Mouse (Mus musculus) forebrain, embryonic 16.5 days (tissue): ENCODE results near the gene Crcp. TPM values are rescaled to one million over a fixed set of nuclear protein-coding genes. Genes with fewer than 3 reads are reported as not detected.
A peak's percentile ranks its signal among the peaks of the same experiment; 100 is the strongest.

Source experiments
- ATAC-seq: fragments of 200-750 bp; cut with Nextera tagmentation; 2 replicates; pipeline ENCODE4 v1.8.0; 2017; ENCODE audit warnings: mild to moderate bottlenecking, moderate library complexity
- H3K27ac ChIP-seq: fragments of 300-500 bp; sonication (generic); 2 replicates; pipeline ENCODE4 v1.5.1; 2014; ENCODE audit warnings: low read length, control low read depth
- H3K27me3 ChIP-seq: fragments of 300-500 bp; sonication (generic); replicated peaks from 2 replicates; pipeline ENCODE4 v1.6.1; 2014; ENCODE audit warnings: low read length; ENCODE audit not compliant: control insufficient read depth, insufficient read depth
- H3K36me3 ChIP-seq: fragments of 300-500 bp; sonication (generic); 2 replicates; pipeline ENCODE4 v1.6.1; 2014; ENCODE audit not compliant: control insufficient read depth, insufficient read depth
- H3K4me1 ChIP-seq: fragments of 300-500 bp; sonication (generic); replicated peaks from 2 replicates; pipeline ENCODE4 v1.6.1; 2014; ENCODE audit warnings: low read length; ENCODE audit not compliant: control insufficient read depth, insufficient read depth
- H3K4me2 ChIP-seq: fragments of 300-500 bp; sonication (generic); 2 replicates; pipeline ENCODE4 v1.6.1; 2014; ENCODE audit warnings: mild to moderate bottlenecking, low read length, control low read depth
- H3K4me3 ChIP-seq: fragments of 300-500 bp; sonication (generic); replicated peaks from 2 replicates; pipeline ENCODE4 v1.5.1; 2014; ENCODE audit warnings: mild to moderate bottlenecking, low read length, control low read depth
- H3K9ac ChIP-seq: fragments of 300-500 bp; sonication (generic); replicated peaks from 2 replicates; pipeline ENCODE4 v1.6.1; 2014; ENCODE audit warnings: low read depth, low read length, control low read depth
- H3K9me3 ChIP-seq: fragments of 300-500 bp; sonication (generic); 2 replicates; pipeline ENCODE4 v1.6.1; 2016; ENCODE audit warnings: low read length; ENCODE audit not compliant: control insufficient read depth
- WGBS: fragments of 180-500 bp; shearing (Covaris S2); extraction: QIAGEN DNeasy Blood & Tissue Kit; methylation state at CpG from one replicate; pipeline ENCODE4 v1.1.7; 2014; 5-methylcytosine and 5-hydroxymethylcytosine counted together
- polyA plus RNA-seq: library from polyadenylated mRNA; unstranded; fragments of >200 nt; fragmentation: Nextera tagmentation; extraction: Ambion mirVana; gene quantifications from 2 replicates; pipeline ENCODE4 v1.2.1, GENCODE M21; 2015

The Crcp gene
- polyA plus RNA-seq, 1 experiment from 2014 or later = 81.4 TPM

DNA sequence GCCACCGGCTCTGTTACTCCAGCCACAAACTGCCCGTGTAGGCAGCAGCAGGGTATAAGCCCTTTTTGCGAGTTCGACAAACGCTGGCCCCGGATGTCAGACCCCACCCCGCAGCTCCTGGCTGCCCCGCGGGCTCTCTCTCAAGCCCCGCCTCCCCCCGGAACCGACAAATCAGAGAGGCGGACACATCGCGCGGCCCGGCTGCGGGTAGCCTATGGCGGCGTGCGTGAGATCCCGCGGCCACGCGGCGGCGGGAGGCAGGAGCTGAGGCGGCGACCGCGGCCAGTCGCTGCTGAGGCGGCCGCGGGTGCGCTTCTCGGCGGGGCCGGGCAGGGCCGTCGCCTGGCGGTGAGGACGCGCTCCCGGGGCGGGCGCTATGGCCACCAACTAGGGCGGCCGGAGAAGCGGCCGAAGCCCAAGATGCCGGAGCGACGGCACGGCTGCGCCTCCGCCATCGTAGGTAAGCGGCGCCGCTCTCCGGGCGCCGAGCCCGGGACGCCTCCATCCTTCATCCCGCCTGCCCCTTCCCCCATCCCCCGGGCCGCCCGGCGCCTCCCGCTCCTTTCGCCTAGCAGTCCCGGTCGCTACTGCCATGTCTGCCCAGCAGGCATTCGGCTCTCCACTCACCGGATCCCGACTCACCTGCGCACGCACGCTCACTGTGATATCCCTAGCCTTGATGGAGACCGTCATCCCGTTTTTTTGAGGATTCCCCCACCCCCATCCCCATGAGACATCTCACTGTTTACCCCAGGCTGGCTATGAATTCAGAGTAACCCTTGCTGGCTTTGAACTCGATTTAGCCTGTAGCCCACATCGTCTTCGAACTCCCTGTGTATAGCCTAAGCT, 50.3 kb downstream of the Crcp start:
- no peaks in the 10 kb centered on the region; the same call in 1 of the 2 replicates for H3K36me3 ChIP-seq
- under 1% methylated on average over 60 of the region's 86 CpGs for WGBS
- no peaks in the 10 kb centered on the region for H3K27me3 ChIP-seq
- H3K4me1 ChIP-seq = peaks cover 10% of the 10 kb centered on the region
- ATAC-seq = peak; percentile 99
- no peaks in the 10 kb centered on the region for H3K9me3 ChIP-seq
- H3K27ac ChIP-seq = peak overlapping the region; percentile 73; the same call in 1 of the 2 replicates
- H3K4me3 ChIP-seq = peak overlapping the region; percentile 73
- peak overlapping the region; percentile 72 for H3K4me2 ChIP-seq
- H3K9ac ChIP-seq = peak overlapping the region; percentile 86

DNA sequence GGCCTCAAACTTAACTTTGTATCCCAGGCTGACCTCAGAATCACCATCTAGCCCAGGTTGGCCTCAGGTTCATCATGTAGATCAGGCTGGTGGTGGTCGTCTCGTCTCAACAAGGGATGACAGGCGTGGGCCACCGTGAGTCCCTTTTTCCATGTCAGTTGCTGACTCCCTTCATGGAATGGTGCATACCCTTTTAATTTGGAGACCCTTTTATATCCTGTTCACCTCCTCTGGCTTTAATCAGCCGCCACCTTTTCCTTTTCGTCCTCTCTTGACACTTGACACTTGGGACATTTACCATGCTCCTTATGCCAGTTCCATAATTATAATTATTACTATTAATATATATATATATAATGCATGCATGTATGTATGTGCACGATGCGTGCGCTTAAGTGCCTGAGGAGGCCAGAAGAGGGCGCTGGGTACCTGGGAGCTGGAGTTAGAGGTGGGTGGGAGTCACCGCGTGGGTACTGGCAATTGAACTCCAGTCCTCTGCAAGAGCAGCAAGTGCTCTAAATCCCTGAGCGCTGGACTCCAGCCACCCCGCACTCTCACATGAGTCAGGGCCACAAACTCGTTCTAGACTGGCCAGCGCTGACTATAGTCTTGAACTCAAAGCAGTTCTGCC, 51.1 kb downstream of the Crcp start:
- H3K4me3 ChIP-seq = peak overlapping the region; percentile 73
- peaks cover 10% of the 10 kb centered on the region for H3K4me1 ChIP-seq
- 73% methylated on average over 16 of the region's 16 CpGs for WGBS
- no peaks in the 10 kb centered on the region for H3K27me3 ChIP-seq
- no peak for ATAC-seq
- no peaks in the 10 kb centered on the region for H3K9me3 ChIP-seq
- no peaks in the 10 kb centered on the region; the same call in 1 of the 2 replicates for H3K36me3 ChIP-seq
- peak overlapping the region; percentile 86 for H3K9ac ChIP-seq
- H3K27ac ChIP-seq = no peak overlapping the region
- peak overlapping the region; percentile 72 for H3K4me2 ChIP-seq

DNA sequence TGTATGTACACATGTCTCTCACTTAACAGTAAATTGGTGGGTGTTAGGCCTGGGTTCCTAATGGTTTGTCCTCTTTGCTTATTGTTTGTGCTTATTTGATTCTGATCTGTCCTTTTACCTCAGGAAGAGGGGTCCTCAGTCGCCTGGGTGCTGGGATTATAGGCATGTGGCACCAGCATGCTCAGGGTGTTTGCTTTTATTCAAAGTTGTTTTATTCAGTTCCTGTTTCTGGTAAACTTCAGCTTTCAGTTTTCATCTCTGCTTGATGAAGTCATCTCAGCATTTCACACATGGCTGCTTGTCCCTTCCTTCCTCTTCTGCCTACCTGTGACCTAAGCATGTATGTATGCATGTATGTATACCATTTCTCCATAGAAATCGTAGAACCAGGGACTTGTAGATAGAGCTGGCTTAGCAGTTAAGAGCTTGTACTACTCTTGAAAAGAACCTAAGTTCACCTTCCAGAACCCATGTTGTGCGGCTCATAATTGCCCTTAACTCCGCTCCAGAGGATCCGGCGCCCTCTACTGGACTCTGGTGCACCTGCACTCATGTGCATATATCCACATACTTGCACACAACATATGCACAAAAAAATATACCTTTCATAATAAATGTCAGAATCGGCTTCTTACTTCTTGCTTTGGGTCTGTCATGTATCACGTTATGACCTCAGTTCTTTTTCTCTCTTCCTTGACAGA, 52.2 kb downstream of the Crcp start:
- no peaks in the 10 kb centered on the region; the same call in 1 of the 2 replicates for H3K36me3 ChIP-seq
- no peak overlapping the region for H3K4me3 ChIP-seq
- no peak overlapping the region for H3K4me2 ChIP-seq
- H3K27me3 ChIP-seq = no peaks in the 10 kb centered on the region
- 94% methylated on average over 8 of the region's 8 CpGs for WGBS
- no peak overlapping the region for H3K9ac ChIP-seq
- H3K27ac ChIP-seq = no peak overlapping the region
- peaks cover 10% of the 10 kb centered on the region for H3K4me1 ChIP-seq
- no peak for ATAC-seq
- no peaks in the 10 kb centered on the region for H3K9me3 ChIP-seq

DNA sequence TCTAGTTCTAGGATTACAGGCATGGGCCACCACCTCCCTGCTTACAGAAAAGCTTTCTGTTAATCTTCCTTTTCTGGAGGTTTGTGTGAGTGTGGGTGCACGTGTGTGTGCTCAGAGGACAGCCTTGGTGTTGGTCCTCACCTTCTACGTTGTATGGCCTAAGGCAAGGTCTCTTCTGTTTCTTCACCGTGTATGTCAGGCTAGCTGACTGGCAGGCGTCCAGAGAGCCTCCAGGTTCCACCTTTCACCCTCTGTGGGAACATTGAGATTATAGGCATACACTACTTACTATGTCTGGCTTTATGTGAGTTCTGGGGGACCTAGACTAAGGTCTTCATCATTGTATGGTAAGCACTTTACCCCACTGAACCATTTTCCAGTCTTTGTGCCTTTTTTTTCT, 53.3 kb downstream of the Crcp start:
- no peaks in the 10 kb centered on the region for H3K27me3 ChIP-seq
- no peaks in the 10 kb centered on the region; the same call in 1 of the 2 replicates for H3K36me3 ChIP-seq
- H3K4me3 ChIP-seq = no peak overlapping the region
- ATAC-seq = no peak
- H3K9me3 ChIP-seq = no peaks in the 10 kb centered on the region
- no peak overlapping the region for H3K27ac ChIP-seq
- H3K9ac ChIP-seq = no peak overlapping the region
- 78% methylated on average over 4 of the region's 4 CpGs for WGBS
- no peak overlapping the region for H3K4me2 ChIP-seq
- H3K4me1 ChIP-seq = peaks cover 10% of the 10 kb centered on the region

DNA sequence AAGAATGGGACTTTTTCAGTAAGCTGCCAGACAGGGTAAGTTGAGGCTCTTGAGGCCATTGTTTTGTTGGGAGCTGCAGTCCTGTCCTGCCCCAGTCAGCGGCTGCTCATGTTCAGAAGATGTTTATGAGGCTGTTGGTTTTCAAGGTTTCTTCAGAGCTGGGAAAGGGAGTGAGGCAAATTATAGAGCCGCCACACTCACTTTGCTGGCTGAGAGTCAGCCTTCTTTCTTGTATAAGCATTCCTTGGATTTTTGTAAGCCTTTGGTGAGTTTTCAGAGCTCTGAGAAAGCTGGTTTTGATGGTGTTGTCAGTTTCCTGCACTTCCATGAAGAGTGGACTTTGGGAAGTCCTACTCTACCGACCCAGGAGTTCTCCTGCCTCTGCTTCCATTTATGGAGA, 55.2 kb downstream of the Crcp start:
- no peak overlapping the region for H3K4me2 ChIP-seq
- no peak overlapping the region for H3K4me3 ChIP-seq
- H3K36me3 ChIP-seq = no peaks in the 10 kb centered on the region; the same call in 1 of the 2 replicates
- no peak overlapping the region for H3K27ac ChIP-seq
- peaks cover 6% of the 10 kb centered on the region; the same call in 1 of the 2 replicates for H3K4me1 ChIP-seq
- ATAC-seq = no peak
- no peaks in the 10 kb centered on the region for H3K9me3 ChIP-seq
- H3K27me3 ChIP-seq = no peaks in the 10 kb centered on the region
- 87% methylated on average over 3 of the region's 3 CpGs for WGBS
- no peak overlapping the region for H3K9ac ChIP-seq

DNA sequence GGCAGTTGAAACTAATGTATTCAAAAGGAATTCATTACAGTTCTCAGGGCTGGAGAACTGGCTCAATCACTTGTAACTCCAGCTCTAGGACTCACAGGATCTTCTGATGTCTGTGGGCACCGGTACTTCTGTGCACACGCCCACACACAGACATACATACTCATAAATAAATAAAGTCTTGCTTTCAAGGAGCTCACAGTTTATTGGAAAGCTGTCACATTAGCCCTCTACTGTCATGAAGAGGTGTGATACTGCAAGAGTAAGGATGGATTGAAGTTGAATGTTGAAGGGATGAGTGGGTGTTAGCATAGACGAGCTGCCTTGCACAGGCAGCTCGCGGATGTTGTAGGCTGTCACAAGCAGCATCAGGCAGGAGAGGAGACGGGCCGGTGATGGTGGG, 58.9 kb downstream of the Crcp start:
- H3K9ac ChIP-seq = no peak overlapping the region
- H3K36me3 ChIP-seq = 0 out of 2 replicates have a peak, but pooled peaks cover 2% of the 10 kb centered on the region
- no peaks in the 10 kb centered on the region for H3K4me1 ChIP-seq
- H3K9me3 ChIP-seq = no peaks in the 10 kb centered on the region
- 91% methylated on average over 7 of the region's 7 CpGs for WGBS
- no peak overlapping the region for H3K4me2 ChIP-seq
- no peak overlapping the region for H3K4me3 ChIP-seq
- no peak overlapping the region for H3K27ac ChIP-seq
- no peaks in the 10 kb centered on the region for H3K27me3 ChIP-seq
- ATAC-seq = no peak

DNA sequence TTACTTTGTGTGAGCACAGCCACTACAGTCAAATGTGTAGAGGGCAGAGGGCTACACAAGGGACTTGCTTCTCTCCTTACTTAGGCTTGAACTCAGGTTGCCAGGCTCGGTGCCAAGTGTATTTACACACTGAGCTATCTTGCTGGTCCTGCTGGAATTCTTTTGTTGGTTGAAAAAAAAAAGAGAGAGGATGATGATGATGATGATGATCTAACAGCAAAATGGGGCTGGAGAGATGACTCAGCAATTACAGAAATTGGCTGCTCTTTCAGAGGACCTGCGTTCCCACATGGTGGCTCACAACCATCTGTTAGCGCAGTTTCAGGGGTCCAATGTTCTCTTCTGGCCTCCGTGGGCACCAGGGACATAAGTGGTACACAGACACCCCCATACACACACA, 59.5 kb downstream of the Crcp start:
- 88% methylated on average over 4 of the region's 4 CpGs for WGBS
- Histone ChIP-seq H3K36me3 (0 out of 2 replicates have a peak, but pooled peaks cover 2% of the 10 kb centered on the region), H3K27me3 (no peaks in the 10 kb centered on the region)

DNA sequence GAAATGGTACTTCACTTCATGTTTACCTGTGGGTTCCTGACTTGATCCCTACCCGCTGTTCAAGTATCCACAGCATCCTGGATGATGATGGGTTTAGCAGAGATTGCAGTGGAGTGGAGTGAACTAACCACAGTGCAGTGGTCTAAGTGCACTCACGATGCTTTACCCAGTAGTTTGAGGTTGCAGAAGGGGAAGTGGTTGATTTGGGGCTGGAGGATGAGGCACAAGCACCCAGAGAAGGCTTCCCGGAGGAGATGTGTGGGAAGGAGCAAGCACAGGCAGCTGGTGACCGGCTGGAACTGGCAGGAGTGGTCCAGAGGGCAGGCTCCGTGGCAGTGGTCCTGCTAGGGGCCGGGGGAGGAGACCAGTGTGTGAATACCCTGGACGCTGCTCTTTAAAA, 60.1 kb downstream of the Crcp start:
- WGBS = 96% methylated on average over 7 of the region's 7 CpGs

More for the DNA sequence above, 59.5 kb downstream of the Crcp start:
- Histone ChIP-seq H3K4me3 (no peak overlapping the region), H3K9me3 (no peaks in the 10 kb centered on the region), H3K27ac (no peak overlapping the region), H3K9ac (no peak overlapping the region), H3K4me1 (no peaks in the 10 kb centered on the region), H3K4me2 (no peak overlapping the region)
- no peak for ATAC-seq

More for the DNA sequence above, 60.1 kb downstream of the Crcp start:
- ATAC-seq = no peak
- Histone ChIP-seq H3K4me2 (no peak overlapping the region), H3K4me3 (no peak overlapping the region), H3K9ac (no peak overlapping the region), H3K4me1 (no peaks in the 10 kb centered on the region), H3K27ac (no peak overlapping the region), H3K9me3 (no peaks in the 10 kb centered on the region), H3K36me3 (0 out of 2 replicates have a peak, but pooled peaks cover 2% of the 10 kb centered on the region), H3K27me3 (no peaks in the 10 kb centered on the region)
